Mouse (Mus musculus): Measurements from ENCODE around the gene Dpep2nb. TPM values are rescaled to one million over a fixed set of nuclear protein-coding genes. Genes with fewer than 3 reads are reported as not detected.
"Not testable (repeated sequence)": the region's sequence is repeated elsewhere in the genome, so short reads cannot be mapped to it uniquely, and the experiment has no call there.

Gene Dpep2nb
- total RNA-seq, 2 experiments from 2014 or later: not detected

DNA sequence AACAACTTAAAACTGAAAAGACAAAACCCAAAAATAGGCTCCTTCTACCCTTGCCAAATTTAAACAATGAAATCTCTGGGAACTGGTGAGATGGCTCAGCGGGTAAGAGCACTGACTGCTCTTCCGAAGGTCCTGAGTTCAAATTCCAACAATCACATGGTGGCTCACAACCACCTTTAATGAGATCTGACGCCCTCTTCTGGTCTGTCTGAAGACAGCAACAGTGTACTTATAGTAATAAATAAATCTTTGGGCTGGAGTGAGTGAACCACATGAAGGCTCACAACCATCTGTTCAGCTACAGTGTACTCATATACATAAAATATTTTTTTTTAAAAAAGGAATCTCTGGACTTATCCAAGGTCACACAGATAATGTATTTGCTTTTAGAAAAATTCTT, 2.1 kb upstream of the Dpep2nb start:
- ATAC-seq (replicated peaks; ENCODE audit: poor library complexity): not testable (repeated sequence)

DNA sequence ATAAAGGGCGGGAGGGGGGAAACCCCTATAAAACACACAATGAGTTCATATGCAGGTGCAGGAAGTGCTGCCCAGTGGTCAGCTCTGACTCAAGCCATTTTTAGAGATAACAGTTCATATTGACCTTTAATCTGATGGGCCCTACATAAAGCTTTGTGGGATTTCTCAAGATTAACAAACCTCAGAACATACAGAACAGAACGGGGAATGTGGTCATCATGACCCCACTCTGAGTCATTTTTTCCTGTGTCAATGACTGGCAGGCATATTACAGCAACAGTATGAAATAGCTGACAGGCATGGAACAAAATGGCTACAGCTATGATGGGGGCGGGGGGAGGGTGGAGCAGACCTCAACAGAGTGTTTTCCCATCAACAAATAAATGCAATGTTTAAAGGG, 1.4 kb upstream of the Dpep2nb start:
- ATAC-seq (replicated peaks; ENCODE audit: poor library complexity): peak; percentile 29; the same call in 1 of the 2 replicates

DNA sequence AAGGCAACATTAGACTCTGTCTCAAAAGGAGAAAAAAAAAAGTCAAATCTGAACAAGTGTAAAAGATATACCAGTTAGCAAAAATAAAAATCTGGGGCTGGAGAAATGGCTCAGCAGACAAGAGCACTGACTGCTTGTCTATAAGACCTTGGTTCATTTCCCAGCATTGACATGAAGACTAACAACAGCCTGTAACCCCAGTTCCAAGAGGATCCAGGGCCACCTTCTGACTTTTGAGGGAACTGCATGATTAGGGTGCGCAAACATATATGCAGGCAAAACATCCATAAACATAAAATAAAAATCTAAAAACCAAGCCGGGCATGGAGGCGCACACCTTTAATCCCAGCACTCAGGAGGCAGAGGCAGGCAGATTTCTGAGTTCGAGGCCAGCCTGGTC, 638 bp upstream of the Dpep2nb start:
- ATAC-seq (replicated peaks; ENCODE audit: poor library complexity): no peak

DNA sequence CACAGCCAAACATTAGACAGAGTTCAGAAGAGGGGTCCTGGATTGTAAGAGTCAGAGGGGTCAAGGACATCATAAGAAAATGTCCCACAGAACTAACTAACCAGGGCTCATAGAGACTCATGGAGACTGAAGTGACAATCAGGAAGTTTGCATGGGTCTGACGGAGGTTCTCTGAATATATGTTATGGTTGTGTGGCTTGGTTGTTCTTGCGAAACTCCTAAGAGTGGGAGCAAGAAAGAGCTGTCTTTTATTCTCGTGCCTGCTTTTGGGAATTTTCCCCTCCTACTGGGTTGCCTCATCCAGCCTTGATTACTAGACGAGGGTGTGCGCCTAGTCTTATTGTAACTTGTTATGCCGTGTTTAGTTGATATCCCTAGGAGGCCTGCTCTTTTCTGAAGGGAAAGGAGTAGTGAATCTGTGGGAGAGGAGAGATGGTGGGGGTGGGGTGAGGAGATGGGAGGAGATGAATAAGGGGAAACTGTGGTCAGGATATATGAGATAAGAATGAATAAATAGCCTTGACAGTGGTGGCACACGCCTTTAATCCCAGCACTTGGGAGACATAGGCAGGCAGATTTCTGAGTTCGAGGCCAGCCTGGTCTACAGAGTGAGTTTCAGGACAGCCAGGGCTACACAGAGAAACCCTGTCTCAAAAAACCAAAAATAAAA, 1.1 kb downstream of the Dpep2nb start:
- peak; percentile 58 for ATAC-seq (replicated peaks; ENCODE audit: poor library complexity)

DNA sequence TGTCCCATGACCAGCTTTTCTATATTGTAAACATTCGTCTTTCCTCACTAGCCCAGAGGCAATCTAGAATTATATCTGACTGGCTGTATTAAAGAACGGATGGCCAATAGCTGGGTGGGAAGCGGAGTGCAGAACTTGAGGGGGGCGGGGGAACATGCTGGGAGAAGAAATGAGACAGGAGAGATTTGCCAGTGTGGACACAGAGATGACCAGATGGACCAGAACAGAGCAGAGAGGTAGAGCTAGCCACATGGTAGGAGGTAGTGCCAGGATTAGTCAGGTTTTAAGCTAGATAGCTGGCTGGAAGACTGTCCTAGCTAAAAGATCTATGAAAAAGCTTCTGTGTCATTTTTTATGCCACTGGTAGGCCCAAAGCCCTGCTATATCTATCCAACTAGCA, 3.9 kb downstream of the Dpep2nb start:
- no peak for ATAC-seq (replicated peaks; ENCODE audit: poor library complexity)

DNA sequence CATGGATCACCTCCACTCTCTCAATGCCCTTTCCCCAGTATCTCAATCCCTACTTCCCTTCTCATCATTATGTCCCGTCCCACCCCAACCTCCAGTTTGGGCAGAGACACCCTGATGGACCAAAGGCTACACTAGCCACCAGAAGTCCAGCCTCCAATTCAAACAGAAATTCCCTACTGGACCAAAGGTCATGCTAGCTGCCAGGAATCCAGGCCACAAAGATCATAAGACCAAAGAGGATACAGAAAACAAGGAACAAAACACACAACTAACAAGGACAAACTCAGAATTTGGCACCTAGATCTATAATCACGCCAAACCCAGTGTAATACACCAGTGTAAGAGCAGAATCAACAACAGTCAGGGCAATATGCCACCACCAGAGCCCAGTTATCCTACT, 6.8 kb downstream of the Dpep2nb start:
- no peak for ATAC-seq (replicated peaks; ENCODE audit: poor library complexity)

DNA sequence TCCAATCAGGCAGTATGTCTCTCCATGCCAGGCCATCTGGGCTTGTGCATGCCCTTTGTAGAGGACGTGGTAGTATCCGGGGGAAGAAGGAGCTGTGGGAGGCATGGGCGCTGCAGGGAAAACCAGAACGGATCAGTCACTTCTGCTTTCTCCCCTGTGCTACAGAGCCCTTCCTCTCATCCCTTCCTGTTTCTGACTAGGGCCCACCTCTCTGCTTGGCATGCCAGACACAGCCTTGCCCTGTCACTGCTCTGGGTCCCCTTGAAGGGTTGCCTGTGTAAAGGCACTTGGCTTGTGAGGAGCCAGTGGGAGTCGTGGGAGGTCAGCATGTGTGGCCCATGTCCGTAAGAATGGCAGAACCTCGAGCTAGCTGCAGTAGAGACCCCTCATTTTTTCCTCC, 9.4 kb downstream of the Dpep2nb start:
- peak; percentile 95 for ATAC-seq (replicated peaks; ENCODE audit: poor library complexity)

DNA sequence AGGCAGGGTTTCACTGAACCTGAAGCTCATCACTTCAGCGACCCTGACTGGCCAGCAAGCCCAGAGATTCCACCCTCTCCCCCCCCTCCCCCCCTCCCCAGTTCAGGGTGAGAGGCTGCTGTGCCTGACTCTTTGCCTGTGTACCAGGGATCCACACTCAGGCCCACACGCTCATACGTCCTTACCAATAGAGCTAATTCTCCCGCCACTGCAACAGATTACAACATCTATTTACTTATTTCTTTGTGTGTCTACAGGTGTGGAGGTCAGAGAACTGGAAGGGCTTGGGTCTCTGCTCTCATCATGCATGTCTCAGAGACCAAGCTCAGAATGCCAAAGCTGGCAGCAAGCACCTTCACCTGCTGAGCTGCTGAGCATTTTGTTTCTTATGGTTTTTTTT, 12.5 kb downstream of the Dpep2nb start:
- no peak for ATAC-seq (replicated peaks; ENCODE audit: poor library complexity)

DNA sequence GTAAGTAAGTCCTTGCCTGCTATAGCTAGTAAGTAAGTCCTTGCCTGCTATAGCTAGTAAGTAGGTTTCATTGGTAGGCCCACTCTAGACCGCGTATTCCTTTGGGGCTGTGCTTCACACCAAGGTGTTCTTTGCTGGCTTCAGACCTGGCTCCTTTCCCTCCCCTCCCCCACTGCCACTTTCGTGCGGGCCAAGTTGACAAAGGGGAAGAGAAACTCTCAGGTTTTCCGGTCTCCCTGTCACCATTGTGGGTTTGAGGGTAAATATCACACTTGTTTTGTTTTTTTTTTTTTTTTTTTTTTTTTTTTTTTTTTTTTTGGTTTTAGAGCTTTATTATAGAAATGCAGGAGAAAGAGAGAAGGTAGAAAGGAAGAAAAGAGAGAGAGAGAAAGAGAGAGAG, 13.3 kb downstream of the Dpep2nb start:
- no peak for ATAC-seq (replicated peaks; ENCODE audit: poor library complexity)

DNA sequence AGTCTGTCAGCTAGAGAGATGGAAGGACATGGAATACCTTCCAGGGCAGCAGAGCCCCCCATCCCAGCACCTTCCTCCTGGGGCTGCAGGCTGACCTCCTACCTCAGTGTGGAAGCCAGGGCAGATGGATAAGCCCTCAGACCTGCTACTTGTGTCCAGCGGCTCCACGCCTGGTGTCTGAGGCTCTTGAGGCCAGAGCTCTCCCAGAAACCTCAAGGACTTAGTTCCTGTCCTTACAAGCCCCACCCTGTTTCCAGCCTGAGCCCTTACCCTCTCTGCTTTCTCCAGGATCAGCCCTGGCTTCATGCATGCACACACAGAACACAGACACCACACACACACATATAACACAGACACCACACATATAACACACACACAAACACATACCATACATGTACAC, 14.2 kb downstream of the Dpep2nb start:
- ATAC-seq (replicated peaks; ENCODE audit: poor library complexity): no peak

DNA sequence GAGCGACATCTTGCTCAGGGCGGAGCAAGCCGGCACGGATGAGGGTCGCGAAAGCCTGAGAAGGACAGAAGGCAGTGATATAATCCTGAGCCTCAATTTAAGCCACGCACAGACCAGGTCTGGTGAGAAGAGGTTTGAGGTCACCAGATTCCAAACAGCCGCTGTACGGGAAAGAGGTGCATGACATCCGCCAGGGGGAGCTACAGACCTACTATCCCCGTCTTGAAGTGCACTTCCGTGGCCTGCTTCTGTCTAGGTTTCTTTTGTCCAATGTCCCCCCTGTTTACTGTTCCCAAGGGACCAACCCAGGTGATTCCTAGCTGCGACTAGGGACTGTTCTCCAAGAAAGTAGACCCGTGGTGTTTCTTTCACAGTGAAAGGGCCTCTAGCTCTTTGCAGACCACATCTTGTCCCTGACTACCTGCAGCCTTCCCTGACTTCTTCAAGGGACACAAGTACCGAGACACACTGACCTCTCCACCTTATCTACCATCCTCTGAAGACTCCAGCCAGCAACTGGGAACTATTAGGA, 14.9 kb downstream of the Dpep2nb start, which contains the start of gene Dus2:
Gene Dus2, plus strand, starts transcription at position 482 of the 532 bp plus-strand sequence.
- ATAC-seq (replicated peaks; ENCODE audit: poor library complexity): peak; percentile 98

DNA sequence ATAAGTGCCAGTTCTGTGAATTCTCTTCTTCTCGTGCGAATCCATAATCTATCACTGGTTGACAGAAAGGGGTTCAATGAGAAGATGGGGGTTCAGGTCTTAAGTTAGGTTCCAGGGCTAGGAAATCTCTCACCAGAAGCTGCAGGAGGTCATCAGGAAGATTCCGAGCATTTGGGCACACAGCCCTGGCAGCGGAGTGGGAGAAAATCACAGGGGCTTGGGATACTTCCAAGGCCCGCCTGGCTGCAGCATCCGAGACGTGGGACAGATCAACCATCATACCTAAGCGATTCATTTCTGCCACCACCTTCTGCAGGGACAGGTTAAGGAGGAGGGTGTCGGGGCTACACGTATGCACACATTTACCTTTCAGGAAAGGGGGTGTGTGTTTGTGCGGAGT, 17.2 kb downstream of the Dpep2nb start:
- ATAC-seq (replicated peaks; ENCODE audit: poor library complexity): no peak

DNA sequence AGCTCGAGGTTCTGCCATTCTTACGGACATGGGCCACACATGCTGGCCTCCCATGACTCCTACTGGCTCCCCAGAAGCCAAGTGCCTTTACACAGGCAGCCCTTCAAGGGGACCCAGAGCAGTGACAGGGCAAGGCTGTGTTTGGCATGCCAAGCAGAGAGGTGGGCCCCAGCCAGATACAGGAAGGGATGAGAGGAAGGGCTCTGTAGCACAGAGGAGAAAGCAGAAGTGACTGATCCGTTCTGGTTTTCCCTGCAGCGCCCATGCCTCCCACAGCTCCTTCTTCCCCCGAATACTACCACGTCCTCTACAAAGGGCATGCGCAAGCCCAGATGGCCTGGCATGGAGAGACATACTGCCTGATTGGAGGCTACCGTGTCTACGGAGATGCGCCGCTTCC, 22.4 kb downstream of the Dpep2nb start:
- ATAC-seq (replicated peaks; ENCODE audit: poor library complexity): peak; percentile 93

DNA sequence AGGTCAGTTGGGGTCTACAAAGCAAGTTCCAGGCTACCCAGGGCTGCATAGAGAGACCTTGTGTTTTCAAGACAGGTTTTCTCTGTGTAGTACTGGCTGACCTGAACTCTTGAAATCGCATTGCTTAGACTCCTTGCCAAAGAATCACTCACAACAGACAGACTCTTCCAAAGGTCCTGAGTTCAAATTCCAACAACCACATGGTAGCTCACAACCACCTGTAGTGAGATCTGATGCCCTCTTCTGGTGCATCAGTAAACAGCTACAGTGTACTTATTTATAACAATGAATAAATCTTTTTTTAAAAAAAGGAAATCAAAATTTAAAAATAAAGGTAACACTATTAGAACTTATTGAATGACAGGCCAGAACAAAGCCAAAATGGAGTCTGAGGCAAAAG, 24.6 kb downstream of the Dpep2nb start:
- ATAC-seq (replicated peaks; ENCODE audit: poor library complexity): no peak

DNA sequence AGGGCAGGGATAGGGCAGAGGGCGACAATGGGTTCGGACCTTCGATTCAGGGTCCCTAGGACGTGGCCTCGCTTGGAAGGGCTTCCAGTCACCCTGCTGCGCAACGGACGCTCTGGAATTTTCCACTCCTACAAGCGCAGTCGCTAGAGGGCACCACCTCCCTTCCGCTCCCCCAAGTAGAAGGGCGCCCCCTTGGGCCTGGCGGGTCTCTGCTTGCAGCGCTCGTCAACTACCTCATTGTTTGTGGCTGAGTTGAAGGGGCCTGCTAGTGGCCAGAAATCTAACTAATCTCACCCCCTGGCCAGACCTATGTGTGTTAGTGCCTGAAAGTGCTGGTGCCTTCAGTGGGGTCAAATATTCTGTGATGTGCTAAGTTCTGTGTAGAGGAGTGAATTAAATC, 26.4 kb downstream of the Dpep2nb start, which contains the start of gene Dpep3:
Gene Dpep3, minus strand, starts transcription at position 105 of the 400 bp plus-strand sequence.
- no peak for ATAC-seq (replicated peaks; ENCODE audit: poor library complexity)

DNA sequence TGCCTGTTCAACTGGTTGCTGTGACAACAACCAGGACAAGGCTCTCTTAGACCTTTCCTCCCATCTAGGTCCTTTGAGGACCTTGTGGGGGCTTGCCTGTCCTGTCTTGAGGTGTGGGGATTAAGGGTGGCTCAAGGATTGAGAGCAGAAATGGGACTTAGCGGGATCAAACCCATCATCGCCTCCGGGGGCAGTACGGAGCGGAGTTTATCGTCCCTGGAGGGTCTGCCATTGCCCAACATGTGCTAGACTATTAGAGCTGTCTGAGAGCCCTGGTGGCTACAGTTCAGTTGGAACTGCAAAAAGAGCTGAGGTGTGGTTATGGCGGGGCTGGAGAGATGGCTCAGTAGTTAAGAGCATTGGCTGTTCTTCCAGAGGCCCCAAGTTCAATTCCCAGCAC, 30.4 kb downstream of the Dpep2nb start:
- ATAC-seq (replicated peaks; ENCODE audit: poor library complexity): peak; percentile 78

DNA sequence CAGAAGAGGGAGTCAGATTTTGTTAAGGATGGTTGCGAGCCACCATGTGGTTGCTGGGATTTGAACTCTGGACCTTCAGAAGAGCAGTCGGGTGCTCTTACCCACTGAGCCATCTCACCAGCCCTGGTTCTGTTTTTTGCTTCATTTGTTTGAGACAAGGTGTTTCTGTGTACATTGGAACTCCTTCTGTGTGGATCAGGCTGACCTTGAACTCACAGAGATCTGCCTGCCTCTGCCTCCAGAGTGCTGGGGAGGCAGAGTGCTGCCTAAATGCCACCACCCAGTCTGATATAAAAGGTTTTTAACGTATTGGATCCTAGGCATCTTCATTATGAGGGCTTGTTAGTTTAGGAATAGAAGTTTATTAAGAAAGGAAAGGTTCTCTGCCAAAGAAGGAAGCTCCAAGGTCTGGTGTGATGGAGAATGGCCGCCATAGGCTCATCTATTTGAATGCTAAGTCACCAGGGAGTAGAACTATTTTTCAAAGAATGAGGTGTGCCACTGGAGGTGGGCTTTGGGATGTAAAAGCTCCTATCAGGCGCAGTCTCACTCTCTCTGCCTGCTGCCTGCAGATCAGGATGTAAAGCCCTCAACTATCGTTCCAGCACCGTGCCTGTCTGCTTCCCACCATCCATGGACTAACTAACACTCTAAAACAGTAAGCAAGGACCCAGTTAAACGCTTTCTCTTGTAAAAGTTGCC, 34.6 kb downstream of the Dpep2nb start:
- no peak for ATAC-seq (replicated peaks; ENCODE audit: poor library complexity)

DNA sequence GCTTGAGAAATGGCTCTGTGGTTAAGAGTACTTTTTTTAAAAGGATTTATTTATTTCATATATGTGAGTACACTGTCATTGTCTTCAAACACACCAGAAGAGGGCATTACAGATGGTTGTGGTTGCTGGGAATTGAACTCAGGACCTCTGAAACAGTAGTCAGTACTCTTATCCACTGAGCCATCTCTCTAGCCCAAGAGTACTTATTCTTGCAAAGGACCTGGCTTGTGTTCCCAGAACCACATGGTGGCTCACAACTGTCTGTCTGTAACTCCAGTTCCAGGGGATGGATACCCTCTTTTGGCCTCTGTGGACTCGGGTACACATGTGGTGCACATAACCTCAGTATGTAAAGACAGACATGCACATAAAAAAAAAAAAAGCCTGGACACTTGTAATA, 36.4 kb downstream of the Dpep2nb start:
- no peak for ATAC-seq (replicated peaks; ENCODE audit: poor library complexity)

DNA sequence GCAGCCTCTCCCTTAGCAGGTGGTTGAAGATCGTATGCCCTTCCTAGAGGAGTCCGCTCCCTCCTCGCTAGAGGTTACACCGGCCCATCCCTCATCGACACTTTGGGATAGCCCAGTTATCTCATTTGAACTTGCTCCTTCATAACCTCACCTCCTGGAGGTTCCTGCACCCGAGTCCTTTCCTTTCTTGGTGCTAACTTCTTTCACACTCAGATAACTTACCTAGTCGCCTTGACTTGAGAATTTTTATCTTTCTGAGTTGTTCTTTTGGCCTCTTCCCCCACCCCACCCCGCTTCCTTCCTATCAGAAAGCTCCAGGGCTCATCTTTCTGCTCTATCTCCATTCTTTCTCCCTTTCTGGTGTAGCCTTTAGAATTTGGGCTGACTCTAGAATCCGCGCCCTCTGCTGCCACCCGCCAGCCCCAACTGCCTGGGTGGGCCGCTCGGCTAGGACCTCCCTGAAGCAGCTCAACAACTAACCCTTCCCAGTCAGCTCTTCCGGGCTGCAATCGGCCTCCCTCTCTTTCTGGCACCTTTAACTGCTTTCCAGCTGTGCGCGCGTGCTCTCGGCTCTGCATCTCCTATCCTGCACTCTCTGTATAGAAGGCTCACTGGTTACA, 39.0 kb downstream of the Dpep2nb start:
- ATAC-seq (replicated peaks; ENCODE audit: poor library complexity): peak; percentile 71

DNA sequence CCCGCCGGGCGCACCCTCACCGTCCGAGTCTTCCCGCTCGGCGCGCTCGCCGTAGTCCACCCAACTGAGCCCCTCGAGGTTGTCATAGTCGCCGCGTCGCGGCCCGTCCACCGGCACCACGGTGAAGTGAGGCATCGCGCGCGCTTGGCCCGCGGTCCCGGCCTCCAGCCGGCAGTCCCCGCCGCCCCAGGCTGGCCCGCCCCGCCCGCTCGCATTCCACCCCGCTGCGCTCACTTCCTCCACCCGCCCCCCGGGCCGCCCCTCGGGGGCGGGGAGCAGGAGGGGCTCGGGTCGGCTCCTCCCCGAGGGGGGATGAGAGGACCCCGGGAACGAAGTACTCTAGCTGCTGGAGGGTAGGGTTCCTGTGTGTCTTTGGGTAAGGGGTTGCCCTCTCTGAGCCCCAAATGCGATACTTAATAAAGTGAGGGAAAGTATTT, 39.9 kb downstream of the Dpep2nb start, which contains the start of gene Slc12a4:
Gene Slc12a4, minus strand, starts transcription at position 193 of the 437 bp plus-strand sequence.
- peak; percentile 27 for ATAC-seq (replicated peaks; ENCODE audit: poor library complexity)

DNA sequence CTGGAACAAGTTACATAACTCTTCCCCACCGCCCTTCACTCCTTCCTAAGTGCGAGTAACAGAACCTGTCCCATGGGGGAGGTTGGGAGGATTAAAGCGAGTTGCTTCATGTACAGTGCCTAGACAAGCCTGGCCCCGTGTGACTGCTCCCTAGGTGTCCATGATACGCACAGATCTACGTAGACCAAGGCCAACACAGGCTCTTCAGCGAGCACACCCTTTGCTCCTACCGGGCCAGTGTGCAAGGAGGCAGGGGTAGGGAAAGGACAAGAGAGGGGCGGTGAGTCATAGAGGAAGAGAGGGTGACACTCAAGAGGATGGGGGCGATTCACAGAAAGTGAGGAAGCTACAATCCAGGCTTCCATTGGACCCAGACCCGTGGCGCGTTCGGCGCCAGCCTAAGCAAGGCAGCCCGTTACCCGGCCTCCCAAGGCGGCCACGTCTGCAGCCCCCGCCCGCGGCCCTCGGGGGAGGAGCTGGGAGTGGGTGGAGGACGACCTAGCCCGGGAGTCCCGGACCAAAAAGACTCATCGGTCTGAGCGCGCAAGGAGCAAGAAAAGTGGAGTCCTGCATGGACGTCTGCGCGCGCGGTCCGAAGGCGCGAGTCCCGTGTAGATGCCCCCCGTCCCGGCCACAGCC, 40.4 kb downstream of the Dpep2nb start:
- ATAC-seq (replicated peaks; ENCODE audit: poor library complexity): peak; percentile 15

Data from megakaryocyte progenitor cell, adult 5-6 weeks (primary cell).